Mouse (Mus musculus): ENCODE measurements around the gene Nelfe. TPM values are rescaled to one million over a fixed set of nuclear protein-coding genes. Genes with fewer than 3 reads are reported as not detected.
"Not testable (repeated sequence)": the region's sequence is repeated elsewhere in the genome, so short reads cannot be mapped to it uniquely, and the experiment has no call there.

Gene Nelfe
- total RNA-seq (2021): 10 to 100 TPM; 34.9 to 38.1 TPM
- long read RNA-seq, experiment 1, transcript Nelfe-201 (11 exons, 1,607 nt): minor isoform, 6 of 20 reads
- long read RNA-seq, experiment 1, transcript Nelfe-202 (11 exons, 1,381 nt): major isoform, 8 of 20 reads
- long read RNA-seq, experiment 1, partial matches to known transcripts: 3 of 20 reads
- long read RNA-seq, experiment 1, other reads (novel, unspliced or antisense): 1 of 20 reads
- long read RNA-seq, experiment 2, transcript Nelfe-201 (11 exons, 1,607 nt): major isoform, 8 of 20 reads
- long read RNA-seq, experiment 2, partial matches to known transcripts: 6 of 20 reads
- long read RNA-seq, experiment 2, other reads (novel, unspliced or antisense): 1 of 20 reads

DNA sequence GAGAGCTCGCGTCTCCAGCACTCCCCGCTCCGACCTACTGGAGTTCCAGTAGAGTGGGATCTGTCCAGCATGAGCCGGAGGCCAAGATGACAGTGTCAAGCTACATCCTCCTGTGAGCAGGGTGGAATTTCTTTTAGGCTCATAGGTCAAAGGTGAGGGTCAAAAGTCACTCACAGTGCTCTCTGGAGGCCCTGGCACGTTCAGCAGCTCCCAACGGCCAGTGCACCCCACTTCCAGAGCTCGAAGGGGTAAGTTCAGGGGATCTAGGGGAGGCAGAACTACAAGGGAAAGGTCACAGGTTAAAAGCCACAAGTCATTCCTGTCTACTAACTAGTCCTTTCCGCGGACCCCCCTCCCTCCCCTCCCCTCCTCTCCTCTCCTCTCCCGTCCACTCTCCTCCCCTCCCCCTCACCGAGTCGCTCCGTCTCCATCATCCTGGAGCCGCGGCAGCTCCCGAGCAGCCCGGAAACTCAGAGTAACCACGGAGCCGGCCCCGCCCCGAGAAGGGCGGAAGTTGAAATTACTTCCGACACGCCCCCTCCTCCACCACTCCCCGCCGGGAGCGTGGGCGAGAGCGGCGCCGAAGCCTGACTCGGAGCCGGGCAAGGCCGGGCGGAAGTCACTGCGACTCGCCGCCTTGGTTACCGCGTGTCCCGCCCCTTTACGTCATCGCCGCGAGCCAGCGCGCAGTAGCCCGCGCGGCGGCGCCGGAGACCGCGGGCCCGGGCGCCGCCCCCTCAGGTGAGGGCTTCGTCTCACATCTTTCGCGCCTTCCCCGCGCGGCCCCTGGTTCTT is at the start of gene Nelfe, which contains the start of gene Skiv2l:
TSS of gene Nelfe (plus strand) at position 670 of the 795 bp plus-strand sequence.
TSS of gene Skiv2l (minus strand) at position 489 of the 795 bp plus-strand sequence.
- Histone ChIP-seq H3K4me3 (peak within 1 kb of the TSS; percentile 99), H3K27ac (peak within 1 kb of the TSS; percentile 89)
- peak; percentile 35; the same call in 1 of the 2 replicates for TF ChIP-seq CTCF (conservative IDR thresholded peaks at IDR 0.05)
- DNase-seq (ENCODE audit: low spot score in 2 of 2): peak; percentile 97 to 99

DNA sequence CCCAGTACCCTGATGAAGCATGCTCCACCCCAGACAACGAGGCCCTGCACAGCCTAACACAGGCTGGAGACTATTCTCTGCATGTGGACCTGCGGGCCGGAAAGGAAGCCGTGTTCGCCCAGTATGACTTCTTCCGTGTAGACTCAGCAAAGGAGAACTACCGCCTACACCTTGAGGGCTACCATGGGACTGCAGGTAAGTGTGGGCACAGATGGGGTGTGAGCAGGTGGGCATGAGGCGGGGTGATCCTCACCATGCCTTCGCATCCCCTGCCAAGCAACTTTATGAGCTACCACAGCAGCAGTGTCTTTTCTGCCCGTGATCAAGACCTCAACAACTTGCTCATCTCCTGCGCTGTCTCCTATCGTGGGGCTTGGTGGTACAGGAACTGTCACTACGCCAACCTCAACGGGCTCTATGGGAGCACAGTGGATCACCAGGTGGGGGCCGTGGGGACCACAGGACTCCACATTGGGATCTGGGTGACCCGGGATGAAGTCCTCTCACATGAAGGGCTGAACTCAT is 49.3 kb upstream of the Nelfe start:
- H3K27ac ChIP-seq; DNase-seq (ENCODE audit: low spot score in 2 of 2); H3K4me3 ChIP-seq: not testable (repeated sequence)

DNA sequence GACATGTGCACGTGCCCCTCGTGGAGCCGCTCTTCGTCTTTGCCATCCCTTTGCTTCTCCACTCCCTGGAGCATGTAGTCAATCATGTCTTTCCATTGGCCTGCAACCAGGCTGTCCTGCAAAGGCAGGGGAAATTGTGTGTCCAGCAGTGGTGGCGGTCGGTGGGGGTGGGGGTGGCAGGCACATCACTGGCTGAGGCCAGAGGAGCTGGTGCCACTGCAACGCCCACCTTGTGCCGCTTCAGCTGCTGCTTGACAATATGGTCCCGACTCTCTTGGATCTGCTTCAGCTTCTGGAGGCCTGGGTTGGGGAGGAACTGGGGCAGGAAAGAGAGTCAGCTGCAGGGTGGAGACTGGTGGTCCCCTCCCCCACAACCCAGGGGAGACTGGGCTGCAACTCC is 47.4 kb upstream of the Nelfe start:
- not testable (repeated sequence) for H3K4me3 ChIP-seq; H3K27ac ChIP-seq; DNase-seq (ENCODE audit: low spot score in 2 of 2)

DNA sequence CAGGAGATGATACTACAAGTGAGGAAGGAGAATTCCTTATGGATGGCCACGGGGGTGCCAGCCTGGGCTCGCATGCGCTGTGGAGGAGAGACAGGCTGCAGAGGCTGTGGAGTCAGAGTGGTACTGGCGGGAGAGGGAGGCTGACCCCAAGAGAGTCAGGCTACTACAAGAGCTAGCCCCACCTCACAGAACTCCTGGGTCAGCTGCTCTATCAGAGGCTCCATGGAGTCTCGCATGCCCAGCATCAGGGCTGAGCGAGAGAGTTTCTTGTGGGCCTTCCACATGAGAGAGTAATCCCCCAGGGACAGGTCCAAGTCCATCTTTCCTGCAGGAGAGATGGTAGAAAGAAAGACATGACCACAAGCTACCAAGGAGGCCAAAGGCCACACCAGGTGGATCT is 46.8 kb upstream of the Nelfe start:
- DNase-seq (ENCODE audit: low spot score in 2 of 2); H3K27ac ChIP-seq; H3K4me3 ChIP-seq: not testable (repeated sequence)

DNA sequence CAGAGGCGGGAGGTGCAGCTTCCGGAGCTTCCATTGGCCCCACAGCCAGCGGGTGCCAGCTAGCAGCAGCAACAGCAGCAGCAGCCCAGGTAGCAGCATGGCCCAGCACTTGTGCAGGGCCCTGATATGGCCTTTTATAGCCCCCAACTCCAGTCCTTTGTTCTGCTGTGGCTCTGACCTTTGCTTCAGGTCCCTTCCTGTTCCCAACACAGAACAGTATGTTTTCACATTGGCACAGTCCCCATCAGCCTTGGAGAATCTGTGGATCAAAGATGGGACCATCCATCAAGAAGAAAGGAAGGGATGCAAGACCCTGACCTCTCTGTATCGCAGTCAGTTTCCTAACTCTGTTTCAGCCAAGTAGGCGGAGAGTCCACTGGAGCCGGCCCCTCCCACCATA is 45.9 kb upstream of the Nelfe start, which contains the start of gene Cyp21a1:
TSS of gene Cyp21a1 (minus strand) at position 261 of the 400 bp plus-strand sequence.
- DNase-seq (ENCODE audit: low spot score in 2 of 2); H3K27ac ChIP-seq; H3K4me3 ChIP-seq: not testable (repeated sequence)

DNA sequence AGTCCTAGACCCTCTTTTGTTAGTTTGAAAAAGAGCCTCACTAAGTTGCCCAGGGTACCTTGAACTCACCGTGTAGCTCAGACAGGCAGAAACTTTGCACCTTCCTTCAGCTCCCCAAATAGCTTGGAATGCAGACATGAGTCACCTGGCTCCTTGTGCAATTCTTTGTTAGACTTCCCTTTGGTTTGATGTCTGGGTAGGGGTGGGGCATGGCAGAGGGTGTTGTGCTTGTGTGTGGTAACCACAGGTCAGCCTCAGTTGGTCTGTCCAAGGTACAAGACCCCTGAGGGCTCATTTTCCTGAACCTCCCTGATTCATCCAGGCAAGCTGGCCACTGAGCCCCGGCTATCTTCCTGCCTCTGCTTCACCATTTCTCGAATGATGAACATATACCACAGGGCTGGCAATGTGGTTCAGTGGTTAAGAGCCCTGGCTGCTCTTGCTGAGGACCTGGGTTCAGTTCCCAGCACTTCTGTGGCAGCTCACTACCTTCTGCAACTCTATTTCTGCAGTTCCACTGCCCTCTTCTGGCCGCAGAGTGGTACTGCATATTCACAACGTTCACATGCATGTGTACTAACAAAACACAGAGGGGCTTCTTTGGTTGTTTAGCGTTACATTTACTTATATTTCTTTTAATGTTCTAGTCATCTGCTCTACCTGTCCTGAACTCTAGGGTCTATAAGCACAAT is 45.2 kb upstream of the Nelfe start:
- Histone ChIP-seq H3K4me3 (no peak overlapping the region), H3K27ac (no peak overlapping the region)
- peak; percentile 69 for TF ChIP-seq CTCF (conservative IDR thresholded peaks at IDR 0.05)

DNA sequence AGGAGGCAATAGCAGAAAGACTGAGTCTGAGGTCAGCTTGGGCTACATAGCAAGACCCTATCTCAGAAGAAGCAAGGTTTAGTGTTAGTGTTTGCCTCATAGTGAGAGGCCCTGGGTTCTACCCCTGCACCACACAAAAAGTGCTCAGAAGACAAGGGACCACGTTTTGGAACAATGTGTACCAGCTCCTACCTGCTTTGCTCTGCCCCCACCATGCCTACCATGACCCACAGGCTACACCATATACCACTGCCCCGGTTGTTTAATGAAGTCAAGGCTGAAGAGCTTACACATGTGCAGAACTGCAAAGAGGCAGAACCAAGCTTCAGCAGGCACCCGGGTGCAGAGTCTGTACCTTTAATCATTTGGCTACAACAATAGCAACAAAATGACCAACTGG is 43.0 kb upstream of the Nelfe start:
- no peak overlapping the region for H3K27ac ChIP-seq
- no peak overlapping the region for H3K4me3 ChIP-seq
- TF ChIP-seq CTCF (conservative IDR thresholded peaks at IDR 0.05): no peak
- no peak for DNase-seq (ENCODE audit: low spot score in 2 of 2)

More for the DNA sequence above, 45.2 kb upstream of the Nelfe start:
- DNase-seq (ENCODE audit: low spot score in 2 of 2): no peak

DNA sequence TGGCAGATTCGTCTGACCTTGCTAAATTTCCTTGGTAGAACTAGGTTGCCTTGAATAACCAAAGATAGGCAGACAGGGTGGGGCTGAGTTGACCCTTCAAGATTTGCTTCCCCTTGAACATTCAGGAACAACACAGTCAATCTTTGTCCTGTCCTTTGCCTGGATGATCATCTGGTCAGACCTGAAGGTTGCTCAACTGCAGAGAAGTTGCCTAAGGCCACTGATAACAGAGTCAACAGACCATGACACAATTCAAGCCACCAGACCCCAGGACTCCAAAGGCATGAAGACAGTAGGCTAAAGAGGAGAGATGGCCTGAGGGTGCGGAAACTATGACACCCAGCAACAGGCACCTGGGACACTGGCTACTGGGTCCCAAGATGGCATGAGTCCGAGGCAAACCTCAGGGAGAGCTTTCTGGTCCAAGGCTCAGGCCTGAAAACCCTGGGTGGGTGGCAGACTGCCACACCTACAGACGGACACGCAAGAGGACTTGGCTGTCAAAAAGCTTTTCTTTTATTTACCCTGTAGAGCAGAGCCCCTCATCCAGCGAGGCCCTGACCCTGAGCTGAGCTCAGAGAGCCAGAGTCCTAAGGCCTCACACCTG is 41.5 kb upstream of the Nelfe start:
- TF ChIP-seq CTCF (conservative IDR thresholded peaks at IDR 0.05): no peak
- H3K27ac ChIP-seq: no peak overlapping the region
- DNase-seq (ENCODE audit: low spot score in 2 of 2): no peak
- H3K4me3 ChIP-seq: no peak overlapping the region

DNA sequence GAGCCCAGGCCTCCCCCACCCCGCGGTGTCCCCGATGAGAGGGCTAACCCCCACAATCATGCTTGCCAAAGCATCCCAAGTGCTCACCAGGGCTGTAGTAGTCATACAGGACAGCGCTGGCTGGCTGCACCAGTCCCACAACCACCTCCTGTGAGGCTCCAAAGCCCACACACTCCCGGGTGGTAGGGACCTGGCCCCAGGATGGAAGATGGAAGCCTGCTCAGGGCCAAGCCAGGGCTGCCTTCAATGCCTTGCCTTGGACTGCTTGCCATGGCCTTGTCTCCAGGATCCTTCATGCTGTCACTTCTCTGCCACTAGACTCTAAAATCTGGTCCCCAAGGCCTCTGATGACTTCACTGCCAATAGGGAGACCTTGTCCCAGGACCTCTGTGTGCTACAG is 39.8 kb upstream of the Nelfe start:
- not testable (repeated sequence) for H3K4me3 ChIP-seq; H3K27ac ChIP-seq; DNase-seq (ENCODE audit: low spot score in 2 of 2)

DNA sequence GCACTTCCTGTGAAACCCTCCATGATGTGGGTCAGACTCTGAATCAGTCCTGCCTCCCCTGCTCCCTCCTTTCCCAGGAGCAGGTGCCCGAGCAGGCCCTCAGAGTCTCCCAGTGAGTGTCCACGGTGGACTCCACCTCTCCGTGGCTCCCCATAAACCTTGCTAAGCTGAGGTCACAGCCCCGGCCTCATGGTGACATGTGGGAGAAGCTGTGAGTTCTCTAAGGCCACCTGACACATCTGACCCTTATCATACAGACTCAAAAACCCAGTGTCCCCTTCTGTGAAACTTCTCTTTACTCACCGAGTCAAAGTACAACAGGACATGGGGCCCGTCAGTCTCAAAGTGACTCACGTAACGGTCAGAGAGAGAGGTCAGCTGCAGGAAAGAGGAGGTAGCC is 39.4 kb upstream of the Nelfe start:
- DNase-seq (ENCODE audit: low spot score in 2 of 2); H3K27ac ChIP-seq: not testable (repeated sequence)

DNA sequence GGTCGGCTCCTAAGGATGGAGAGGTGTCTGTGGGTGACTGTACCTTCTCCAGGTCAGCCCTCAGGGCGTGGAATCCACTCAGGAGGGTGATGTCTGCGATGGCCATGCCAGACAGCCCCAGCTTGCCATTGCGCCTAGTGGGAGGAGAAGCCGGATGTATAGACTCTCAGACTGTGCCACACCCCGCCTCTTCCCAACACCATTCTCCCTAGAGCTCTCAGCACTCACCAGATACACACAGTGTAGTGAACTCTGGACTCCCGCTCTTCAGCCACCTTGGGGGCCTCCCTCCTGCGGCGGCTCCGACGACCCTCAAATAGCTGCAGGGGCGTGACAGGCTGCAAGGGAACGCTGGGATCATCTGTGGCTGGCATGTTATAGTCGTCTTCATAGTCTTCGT is 38.9 kb upstream of the Nelfe start:
- no peak overlapping the region for H3K4me3 ChIP-seq
- no peak for TF ChIP-seq CTCF (conservative IDR thresholded peaks at IDR 0.05)
- H3K27ac ChIP-seq: no peak overlapping the region
- no peak for DNase-seq (ENCODE audit: low spot score in 2 of 2)

More for the DNA sequence above, 39.4 kb upstream of the Nelfe start:
- not testable (repeated sequence) for H3K4me3 ChIP-seq

DNA sequence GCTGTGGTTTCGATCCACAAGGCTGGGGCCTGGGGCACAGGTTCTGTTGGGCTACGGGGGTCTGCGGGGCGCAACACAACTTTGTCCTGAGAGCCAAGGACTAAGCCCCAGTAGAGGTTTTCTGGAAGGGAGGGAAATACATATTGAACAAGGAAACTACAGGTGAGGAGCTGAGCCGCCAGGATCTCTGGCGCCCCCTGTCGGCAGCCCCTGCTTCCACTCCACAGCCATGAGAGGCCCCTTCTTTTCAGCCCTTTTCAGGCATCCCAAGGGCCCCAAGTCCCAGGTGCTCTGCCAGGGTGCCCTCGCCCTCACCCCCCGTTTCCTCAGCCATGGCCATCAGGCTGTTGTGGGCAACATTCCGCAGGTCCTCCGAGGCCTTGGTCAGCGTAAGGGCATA is 36.4 kb upstream of the Nelfe start:
- peak; percentile 86 for TF ChIP-seq CTCF (conservative IDR thresholded peaks at IDR 0.05)
- peak in 1 of 2 experiments; percentile 53 for DNase-seq (ENCODE audit: low spot score in 2 of 2)
- not testable (repeated sequence) for H3K27ac ChIP-seq

More for the DNA sequence above, 36.4 kb upstream of the Nelfe start:
- H3K4me3 ChIP-seq: not testable (repeated sequence)

Measured in layer of hippocampus, adult 2 months (tissue).